Mouse (Mus musculus) forebrain, postnatal 0 days (tissue): ENCODE results near the gene Dppa4. TPM values are rescaled to one million over a fixed set of nuclear protein-coding genes. Genes with fewer than 3 reads are reported as not detected.
A peak's percentile ranks its signal among the peaks of the same experiment; 100 is the strongest.

Experiments
- ATAC-seq: fragments of 200-750 bp; cut with Nextera tagmentation; 2 replicates; pipeline ENCODE4 v1.8.0; 2017; ENCODE audit warnings: mild to moderate bottlenecking, moderate library complexity
- DNase-seq: peaks from one replicate; pipeline ENCODE4 v3.0.0-alpha.2; 2015
- H3K27ac ChIP-seq: fragments of 300-500 bp; sonication (generic); 2 replicates; pipeline ENCODE4 v1.5.1; 2014; ENCODE audit warnings: low read depth, mild to moderate bottlenecking, antibody characterized with exemption, low read length, moderate library complexity, mixed read lengths
- H3K27me3 ChIP-seq: fragments of 300-500 bp; sonication (generic); 2 replicates; pipeline ENCODE4 v1.6.1; 2014; ENCODE audit warnings: mild to moderate bottlenecking, low read length, mixed read lengths; ENCODE audit not compliant: insufficient read depth
- H3K36me3 ChIP-seq: fragments of 300-500 bp; sonication (generic); 2 replicates; pipeline ENCODE4 v1.6.1; 2014; ENCODE audit warnings: mild to moderate bottlenecking, moderate library complexity; ENCODE audit not compliant: insufficient read depth
- H3K4me1 ChIP-seq: fragments of 300-500 bp; sonication (generic); 2 replicates; pipeline ENCODE4 v1.6.1; 2014; ENCODE audit warnings: antibody characterized with exemption; ENCODE audit not compliant: insufficient read depth
- H3K4me2 ChIP-seq: fragments of 300-500 bp; sonication (generic); 2 replicates; pipeline ENCODE4 v1.6.1; 2014; ENCODE audit warnings: low read depth, mild to moderate bottlenecking, moderate library complexity
- H3K4me3 ChIP-seq: fragments of 300-500 bp; sonication (generic); 2 replicates; pipeline ENCODE4 v1.5.1; 2014; ENCODE audit warnings: low read depth, low read length, mixed read lengths
- H3K9ac ChIP-seq: fragments of 300-500 bp; sonication (generic); 2 replicates; pipeline ENCODE4 v1.6.1; 2014; ENCODE audit warnings: mild to moderate bottlenecking
- H3K9me3 ChIP-seq: fragments of 300-500 bp; sonication (generic); 2 replicates; pipeline ENCODE4 v1.6.1; 2016; ENCODE audit warnings: low read length
- CTCF ChIP-seq: sonication (generic); IDR thresholded peaks from 2 replicates; pipeline ENCODE4 v1.5.1; 2016; ENCODE audit warnings: antibody characterized with exemption, control low read depth, low read depth
- WGBS: fragments of 180-500 bp; shearing (Covaris S2); extraction: QIAGEN DNeasy Blood & Tissue Kit; methylation state at CpG from one replicate; pipeline ENCODE4 v1.1.7; 2014; 5-methylcytosine and 5-hydroxymethylcytosine counted together
- polyA plus RNA-seq: library from polyadenylated mRNA; unstranded; fragments of >200 nt; fragmentation: Nextera tagmentation; extraction: Ambion mirVana; gene quantifications from 2 replicates; pipeline ENCODE4 v1.2.1, GENCODE M21; 2015
- total RNA-seq: library from RNA; depleted of rRNA; stranded (reverse); fragments of >200 nt; gene quantifications from 2 replicates; pipeline ENCODE4 v1.2.3, GENCODE M21; 2014; rRNA removed

Gene Dppa4
- total RNA-seq (not detected in 2 replicates), polyA plus RNA-seq (not detected in 2 replicates)

DNA sequence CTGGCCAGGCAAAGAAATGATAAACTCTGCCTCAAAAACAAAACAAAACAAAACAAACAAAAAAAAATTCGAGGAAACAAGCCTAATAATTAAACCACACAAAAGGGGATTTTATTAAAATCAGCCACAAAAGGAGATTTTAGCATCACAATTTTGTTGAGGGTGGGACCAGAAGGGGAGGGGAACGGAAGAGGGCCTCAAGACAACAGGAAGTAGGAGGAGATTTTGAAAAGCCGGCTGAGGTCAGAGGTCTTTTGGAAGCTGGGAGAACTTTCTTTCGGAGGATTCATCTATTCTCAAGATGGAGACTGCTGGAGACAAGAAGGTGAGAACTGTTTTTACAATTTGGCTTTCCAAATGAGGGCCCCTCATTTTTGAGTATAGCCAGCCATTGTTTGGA lies at the start of gene Dppa4:
Gene Dppa4, plus strand, starts transcription at position 217 of the 400 bp plus-strand sequence.
- Histone ChIP-seq H3K9ac (no peak within 1 kb of the TSS), H3K36me3 (no peaks in the 10 kb centered on the region), H3K4me2 (no peak within 1 kb of the TSS), H3K4me1 (no peaks in the 10 kb centered on the region), H3K27me3 (no peaks in the 10 kb centered on the region), H3K27ac (no peak within 1 kb of the TSS), H3K9me3 (no peaks in the 10 kb centered on the region), H3K4me3 (no peak within 1 kb of the TSS)
- DNase-seq (no peak), ATAC-seq (no peak)
- 81% methylated on average over 4 of the region's 4 CpGs for WGBS
- TF ChIP-seq CTCF, result no peak

DNA sequence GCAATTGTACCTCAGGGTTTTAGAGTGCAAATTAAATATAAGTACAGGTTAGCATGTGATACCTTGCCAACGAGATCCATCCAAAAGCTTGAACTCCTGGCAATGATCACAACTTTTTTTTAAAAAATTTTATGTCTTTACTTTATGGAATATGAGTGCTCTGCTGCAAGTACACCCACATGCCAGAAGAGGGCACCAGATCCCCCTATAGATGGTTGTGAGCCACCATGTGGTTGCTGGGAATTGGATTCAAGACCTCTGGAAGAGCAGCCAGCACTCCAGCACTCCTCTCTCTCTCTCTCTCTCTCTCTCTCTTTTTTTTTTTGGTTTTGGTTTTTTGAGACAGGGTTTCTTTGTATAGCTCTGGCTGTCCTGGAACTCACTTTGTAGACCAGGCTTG lies 48.5 kb upstream of the Dppa4 start:
- Histone ChIP-seq H3K9me3 (no peaks in the 10 kb centered on the region), H3K4me3 (no peak overlapping the region), H3K9ac (no peak overlapping the region), H3K4me2 (no peak overlapping the region), H3K27me3 (no peaks in the 10 kb centered on the region), H3K4me1 (no peaks in the 10 kb centered on the region), H3K36me3 (no peaks in the 10 kb centered on the region), H3K27ac (no peak overlapping the region)
- WGBS, result 87% methylated on average over 1 of the region's 1 CpGs
- no peak for TF ChIP-seq CTCF
- ATAC-seq, result no peak
- no peak for DNase-seq

- H3K9ac ChIP-seq, result no peak overlapping the region
- 93% methylated on average over 7 of the region's 7 CpGs for WGBS
- DNase-seq, result no peak
- H3K36me3 ChIP-seq, result no peaks in the 10 kb centered on the region
- ATAC-seq, result no peak
- H3K4me2 ChIP-seq, result no peak overlapping the region
- H3K4me3 ChIP-seq, result no peak overlapping the region
- no peak overlapping the region for H3K27ac ChIP-seq
- no peaks in the 10 kb centered on the region for H3K27me3 ChIP-seq
- no peaks in the 10 kb centered on the region for H3K9me3 ChIP-seq
- no peaks in the 10 kb centered on the region for H3K4me1 ChIP-seq
- no peak for TF ChIP-seq CTCF
Observed at GRCm38 (mm10) chr16:48237676-48238075, 45.9 kb upstream of the Dppa4 start.

DNA sequence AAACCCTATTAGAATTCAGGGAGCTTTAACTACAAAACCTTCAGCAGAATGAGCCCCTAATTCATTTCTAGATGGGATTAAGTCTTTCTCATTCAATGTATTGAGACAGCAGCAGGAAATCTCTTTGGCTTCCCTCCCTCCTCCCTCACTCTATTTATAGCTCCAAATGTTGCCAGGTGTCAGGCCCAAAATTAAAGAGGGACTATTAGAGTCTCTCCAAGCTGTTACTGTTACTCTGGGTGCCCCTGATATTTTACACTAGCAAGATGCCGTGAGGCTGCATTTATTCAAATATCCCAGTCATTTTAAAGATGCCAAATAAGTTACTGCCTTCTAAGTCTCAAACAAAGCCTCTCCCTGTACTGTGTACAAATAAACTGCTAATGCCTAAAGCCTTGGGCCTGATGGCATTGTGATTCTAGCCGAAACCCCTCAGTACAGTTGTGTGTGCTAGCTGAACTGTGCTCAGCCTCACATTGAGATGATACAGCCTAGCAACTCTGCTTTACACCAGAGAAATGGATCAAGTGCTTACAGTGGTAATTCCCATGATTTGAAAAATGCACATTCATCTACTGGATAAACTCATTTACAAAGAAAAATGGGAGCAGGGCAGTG lies 36.4 kb upstream of the Dppa4 start:
- H3K27me3 ChIP-seq, result no peaks in the 10 kb centered on the region
- no peak overlapping the region for H3K9ac ChIP-seq
- no peak overlapping the region for H3K4me3 ChIP-seq
- no peaks in the 10 kb centered on the region for H3K9me3 ChIP-seq
- no peak for TF ChIP-seq CTCF
- no peaks in the 10 kb centered on the region for H3K4me1 ChIP-seq
- DNase-seq (peak; percentile 2), ATAC-seq (no peak)
- H3K27ac ChIP-seq, result no peak overlapping the region
- H3K36me3 ChIP-seq, result no peaks in the 10 kb centered on the region
- H3K4me2 ChIP-seq, result no peak overlapping the region
- WGBS, result 37% methylated on average over 2 of the region's 2 CpGs

DNA sequence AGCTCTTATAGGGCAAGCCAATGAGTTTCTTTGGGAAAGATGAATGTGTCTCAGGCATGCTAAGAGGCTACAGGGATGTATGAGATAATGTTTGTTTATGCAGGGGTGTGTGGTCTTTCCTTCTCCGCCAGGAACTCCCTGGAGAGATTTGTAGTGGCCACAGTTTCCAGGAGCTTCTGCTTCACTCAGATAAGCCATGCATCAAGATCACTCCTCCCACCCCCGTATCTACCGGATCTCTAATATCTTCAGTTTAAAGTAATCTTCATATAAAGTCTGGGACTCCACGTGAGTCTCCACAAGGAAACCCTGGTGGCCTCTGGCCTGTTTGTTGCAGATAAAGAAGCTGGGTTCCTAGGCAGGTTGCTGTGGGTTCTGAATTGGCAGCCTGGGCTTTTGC lies 30.7 kb upstream of the Dppa4 start:
- ATAC-seq (no peak), DNase-seq (no peak)
- Histone ChIP-seq H3K4me1 (no peaks in the 10 kb centered on the region), H3K9me3 (no peaks in the 10 kb centered on the region), H3K4me2 (no peak overlapping the region), H3K36me3 (no peaks in the 10 kb centered on the region), H3K9ac (no peak overlapping the region), H3K27ac (no peak overlapping the region), H3K4me3 (no peak overlapping the region), H3K27me3 (no peaks in the 10 kb centered on the region)
- WGBS, result 76% methylated on average over 4 of the region's 4 CpGs
- TF ChIP-seq CTCF, result no peak

GRCm38 (mm10) chr16:48254584-48254983 lies 28.9 kb upstream of the Dppa4 start:
- no peaks in the 10 kb centered on the region for H3K4me1 ChIP-seq
- H3K36me3 ChIP-seq, result no peaks in the 10 kb centered on the region
- H3K27ac ChIP-seq, result no peak overlapping the region
- no peak for DNase-seq
- no peak for ATAC-seq
- H3K9me3 ChIP-seq, result no peaks in the 10 kb centered on the region
- no peak overlapping the region for H3K9ac ChIP-seq
- WGBS, result 96% methylated on average over 5 of the region's 5 CpGs
- no peaks in the 10 kb centered on the region for H3K27me3 ChIP-seq
- TF ChIP-seq CTCF, result no peak
- no peak overlapping the region for H3K4me2 ChIP-seq
- no peak overlapping the region for H3K4me3 ChIP-seq

DNA sequence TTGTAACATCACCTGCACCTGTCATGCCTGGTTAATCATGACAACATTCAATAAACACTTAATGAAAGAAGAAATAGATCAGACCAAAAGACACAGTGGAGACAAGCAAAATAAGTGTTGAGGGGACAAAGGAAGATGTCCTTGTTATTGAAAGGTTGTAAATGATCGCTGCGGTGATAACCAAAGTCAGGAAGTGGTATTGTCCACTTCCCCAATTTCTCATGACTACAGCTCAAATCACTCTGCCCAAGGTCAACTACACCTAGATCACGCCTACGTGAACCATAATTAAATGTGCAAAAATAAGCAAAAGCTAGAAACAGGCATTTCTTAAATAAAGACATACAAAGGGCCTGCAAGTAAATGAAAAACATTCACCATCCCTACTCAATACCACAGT lies 24.0 kb upstream of the Dppa4 start:
- Histone ChIP-seq H3K4me2 (no peak overlapping the region), H3K27me3 (no peaks in the 10 kb centered on the region), H3K4me3 (no peak overlapping the region), H3K9ac (no peak overlapping the region), H3K27ac (no peak overlapping the region), H3K4me1 (no peaks in the 10 kb centered on the region), H3K9me3 (no peaks in the 10 kb centered on the region), H3K36me3 (no peaks in the 10 kb centered on the region)
- TF ChIP-seq CTCF, result no peak
- 95% methylated on average over 4 of the region's 4 CpGs for WGBS
- DNase-seq (no peak), ATAC-seq (no peak)
